Mouse (Mus musculus) neural tube, embryonic 11.5 days (tissue): ENCODE data around the gene Acap1. TPM values are rescaled to one million over a fixed set of nuclear protein-coding genes. Genes with fewer than 3 reads are reported as not detected.
"Not testable (repeated sequence)": the region's sequence is repeated elsewhere in the genome, so short reads cannot be mapped to it uniquely, and the experiment has no call there.

Source experiments
- ATAC-seq: fragments of 200-750 bp; cut with Nextera tagmentation; 2 replicates; pipeline ENCODE4 v1.8.0; 2017; ENCODE audit warnings: moderate number of reproducible peaks, mild to moderate bottlenecking, moderate TSS enrichment, moderate library complexity; ENCODE audit not compliant: insufficient read depth, low FRiP score, low TSS enrichment
- DNase-seq: peaks from one replicate; pipeline ENCODE4 v3.0.0-alpha.2; 2015; ENCODE audit warnings: low spot score
- H3K27ac ChIP-seq: fragments of 300-500 bp; sonication (generic); 2 replicates; pipeline ENCODE4 v1.5.1; 2014; ENCODE audit warnings: low read depth, mild to moderate bottlenecking, low read length
- H3K27me3 ChIP-seq: fragments of 300-500 bp; sonication (generic); 2 replicates; pipeline ENCODE4 v1.6.1; 2014; ENCODE audit warnings: mild to moderate bottlenecking, low read length, mixed read lengths; ENCODE audit not compliant: control insufficient read depth, insufficient read depth
- H3K36me3 ChIP-seq: fragments of 300-500 bp; sonication (generic); 2 replicates; pipeline ENCODE4 v1.6.1; 2014; ENCODE audit warnings: mild to moderate bottlenecking, low read length, moderate library complexity, mixed read lengths; ENCODE audit not compliant: control insufficient read depth, insufficient read depth
- H3K4me1 ChIP-seq: fragments of 300-500 bp; sonication (generic); 2 replicates; pipeline ENCODE4 v1.6.1; 2014; ENCODE audit warnings: low read length, mixed read lengths; ENCODE audit not compliant: control insufficient read depth, insufficient read depth
- H3K4me2 ChIP-seq: fragments of 300-500 bp; sonication (generic); 2 replicates; pipeline ENCODE4 v1.6.1; 2014; ENCODE audit warnings: low read depth, mild to moderate bottlenecking, moderate library complexity
- H3K4me3 ChIP-seq: fragments of 300-500 bp; sonication (generic); 2 replicates; pipeline ENCODE4 v1.5.1; 2014; ENCODE audit warnings: low read depth, low read length
- H3K9ac ChIP-seq: fragments of 300-500 bp; sonication (generic); 2 replicates; pipeline ENCODE4 v1.6.1; 2014; ENCODE audit warnings: mild to moderate bottlenecking, low read length
- H3K9me3 ChIP-seq: fragments of 300-500 bp; sonication (generic); 2 replicates; pipeline ENCODE4 v1.6.1; 2016; ENCODE audit warnings: low read length; ENCODE audit not compliant: control insufficient read depth
- WGBS: fragments of 180-500 bp; shearing (Covaris S2); extraction: QIAGEN DNeasy Blood & Tissue Kit; methylation state at CpG from one replicate; pipeline ENCODE4 v1.1.7; 2014; 5-methylcytosine and 5-hydroxymethylcytosine counted together
- polyA plus RNA-seq: library from polyadenylated mRNA; unstranded; fragments of >200 nt; fragmentation: Nextera tagmentation; extraction: Ambion mirVana; gene quantifications from 2 replicates; pipeline ENCODE4 v1.2.1, GENCODE M21; 2014

The Acap1 gene
- polyA plus RNA-seq, 1 experiment from 2014 or later, result 0.53 TPM

DNA sequence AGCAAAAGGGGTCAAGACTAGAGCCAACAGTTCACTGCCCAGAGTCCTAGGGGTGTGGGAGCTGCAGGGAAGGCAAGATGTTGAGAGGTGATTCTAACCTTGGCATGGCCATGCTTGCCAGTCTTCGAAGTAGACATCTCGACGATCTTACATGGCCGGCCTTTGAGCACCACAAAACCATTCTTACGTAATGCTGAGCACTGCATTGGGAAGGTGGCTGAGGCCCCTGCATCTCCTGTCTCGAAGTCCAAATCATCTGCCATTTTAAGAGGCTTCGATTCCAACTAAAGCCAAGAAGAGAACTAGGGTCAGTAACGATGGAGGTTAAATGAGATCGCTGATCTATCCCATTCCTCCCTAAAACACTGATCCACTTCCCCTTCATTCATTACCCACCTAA, 23.7 kb upstream of the Acap1 start:
- Histone ChIP-seq H3K9ac (no peak overlapping the region), H3K27ac (no peak overlapping the region), H3K9me3 (no peaks in the 10 kb centered on the region), H3K4me2 (peak overlapping the region; percentile 98), H3K4me3 (peak overlapping the region; percentile 96), H3K27me3 (no peaks in the 10 kb centered on the region), H3K36me3 (peaks cover 21% of the 10 kb centered on the region), H3K4me1 (peaks cover 24% of the 10 kb centered on the region)
- DNase-seq, result no peak
- 81% methylated on average over 9 of the region's 9 CpGs for WGBS
- ATAC-seq, result no peak

DNA sequence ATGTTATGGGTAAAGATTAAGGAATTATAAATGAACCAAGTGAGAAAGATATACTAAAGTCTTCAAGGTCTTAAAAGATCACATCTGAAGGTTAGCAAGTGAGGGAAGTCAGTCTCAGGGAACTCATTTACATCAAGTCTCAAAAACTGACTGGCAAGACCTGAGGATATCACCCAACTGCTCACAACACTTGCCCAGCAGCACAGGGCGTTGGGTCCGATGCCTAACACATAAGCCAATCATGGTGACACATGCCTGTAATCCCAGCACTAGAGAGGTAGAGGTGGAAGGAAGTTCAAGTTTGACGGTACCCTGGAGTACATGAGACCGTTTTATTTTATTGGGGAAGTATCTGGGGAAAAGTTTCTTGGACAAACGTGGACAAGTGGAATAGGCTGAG, 22.8 kb upstream of the Acap1 start:
- Histone ChIP-seq H3K9me3 (no peaks in the 10 kb centered on the region), H3K4me1 (peaks cover 29% of the 10 kb centered on the region), H3K36me3 (peaks cover 23% of the 10 kb centered on the region), H3K4me3 (no peak overlapping the region), H3K27ac (no peak overlapping the region), H3K4me2 (no peak overlapping the region), H3K9ac (no peak overlapping the region), H3K27me3 (no peaks in the 10 kb centered on the region)
- 83% methylated on average over 5 of the region's 5 CpGs for WGBS
- DNase-seq (no peak), ATAC-seq (no peak)

DNA sequence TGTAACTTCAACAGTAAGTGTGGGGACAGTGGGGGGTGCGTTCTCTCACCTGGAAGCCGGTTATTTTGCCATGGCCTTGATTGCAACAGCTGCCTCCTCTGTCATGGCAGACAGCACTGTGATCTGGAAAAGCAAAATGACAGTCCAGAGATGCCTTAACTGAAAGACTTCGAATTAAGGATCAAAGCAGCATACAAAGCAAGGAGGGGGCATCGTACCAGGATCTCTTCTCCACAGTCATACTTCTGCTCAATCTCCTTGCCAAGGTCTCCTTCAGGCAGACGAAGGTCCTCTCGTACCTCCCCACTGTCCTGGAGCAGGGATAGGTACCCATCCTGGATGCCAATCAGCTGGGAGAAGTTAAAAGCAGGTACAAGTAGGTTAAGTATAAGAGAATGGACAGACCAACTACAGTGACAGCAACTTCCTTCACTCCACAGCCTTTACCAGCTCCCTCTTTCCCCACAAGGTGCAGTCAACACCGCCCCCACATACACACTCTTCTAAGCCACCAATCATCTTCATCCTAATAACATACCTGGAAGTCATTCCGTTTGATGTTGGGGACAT, 22.1 kb upstream of the Acap1 start:
- H3K9ac ChIP-seq, result no peak overlapping the region
- DNase-seq (no peak), ATAC-seq (no peak)
- H3K4me3 ChIP-seq, result peak overlapping the region; percentile 9; the same call in 1 of the 2 replicates
- no peaks in the 10 kb centered on the region for H3K27me3 ChIP-seq
- H3K4me2 ChIP-seq, result no peak overlapping the region
- H3K9me3 ChIP-seq, result no peaks in the 10 kb centered on the region
- H3K36me3 ChIP-seq, result peaks cover 23% of the 10 kb centered on the region
- H3K27ac ChIP-seq, result no peak overlapping the region
- WGBS, result 89% methylated on average over 8 of the region's 8 CpGs
- peaks cover 27% of the 10 kb centered on the region for H3K4me1 ChIP-seq

- 69% methylated on average over 7 of the region's 7 CpGs for WGBS
- peaks cover 27% of the 10 kb centered on the region for H3K36me3 ChIP-seq
Observed at GRCm38 (mm10) chr11:69916652-69917378, 21.5 kb upstream of the Acap1 start.

GRCm38 (mm10) chr11:69915667-69916627, 20.6 kb upstream of the Acap1 start:
- Histone ChIP-seq H3K4me3 (peak overlapping the region; percentile 12; the same call in 1 of the 2 replicates), H3K27ac (no peak overlapping the region), H3K36me3 (peaks cover 33% of the 10 kb centered on the region), H3K4me1 (peaks cover 27% of the 10 kb centered on the region), H3K4me2 (peak overlapping the region; percentile 99), H3K27me3 (no peaks in the 10 kb centered on the region), H3K9ac (no peak overlapping the region), H3K9me3 (no peaks in the 10 kb centered on the region)
- WGBS, result 68% methylated on average over 5 of the region's 5 CpGs
- ATAC-seq (no peak), DNase-seq (no peak)

More at GRCm38 (mm10) chr11:69916652-69917378, 21.5 kb upstream of the Acap1 start:
- not testable (repeated sequence) for H3K9ac ChIP-seq, H3K27me3 ChIP-seq, ATAC-seq, H3K9me3 ChIP-seq, H3K4me2 ChIP-seq, DNase-seq, H3K27ac ChIP-seq
- peaks cover 27% of the 10 kb centered on the region for H3K4me1 ChIP-seq
- H3K4me3 ChIP-seq, result peak overlapping the region; percentile 9; the same call in 1 of the 2 replicates

GRCm38 (mm10) chr11:69914917-69915430, 19.6 kb upstream of the Acap1 start:
- DNase-seq (no peak), ATAC-seq (no peak)
- Histone ChIP-seq H3K27ac (no peak overlapping the region), H3K9me3 (no peaks in the 10 kb centered on the region), H3K4me3 (peak overlapping the region; percentile 85), H3K9ac (peak overlapping the region; percentile 85), H3K4me1 (peaks cover 27% of the 10 kb centered on the region), H3K36me3 (peaks cover 35% of the 10 kb centered on the region), H3K4me2 (peak overlapping the region; percentile 99), H3K27me3 (no peaks in the 10 kb centered on the region)
- WGBS, result 44% methylated on average over 9 of the region's 9 CpGs

DNA sequence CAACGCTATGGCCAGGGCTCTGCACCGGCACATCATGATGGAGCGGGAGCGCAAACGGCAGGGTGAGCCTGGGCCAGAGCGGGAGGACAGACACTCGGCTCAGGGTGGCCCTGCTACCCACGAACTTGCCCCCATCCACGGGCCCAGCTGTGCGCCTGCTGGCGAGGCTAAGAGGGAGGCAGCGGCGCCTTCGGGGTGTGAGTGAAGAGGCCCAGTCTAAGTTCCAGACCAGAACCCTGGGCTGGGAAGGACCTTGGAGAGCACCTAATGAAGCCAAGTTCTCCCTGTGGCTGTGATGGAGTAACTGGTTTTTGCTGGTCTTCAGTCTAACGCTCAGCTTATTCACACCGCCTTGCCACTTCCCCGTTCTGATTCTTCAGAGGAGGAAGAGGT, 19.0 kb upstream of the Acap1 start:
- Histone ChIP-seq H3K27ac (peak overlapping the region; percentile 79; the same call in 1 of the 2 replicates), H3K9me3 (no peaks in the 10 kb centered on the region), H3K4me3 (peak overlapping the region; percentile 85), H3K4me2 (peak overlapping the region; percentile 99), H3K36me3 (peaks cover 39% of the 10 kb centered on the region), H3K4me1 (peaks cover 22% of the 10 kb centered on the region), H3K9ac (peak overlapping the region; percentile 85), H3K27me3 (no peaks in the 10 kb centered on the region)
- ATAC-seq (no peak), DNase-seq (peak; percentile 35)
- 3% methylated on average over 17 of the region's 17 CpGs for WGBS

DNA sequence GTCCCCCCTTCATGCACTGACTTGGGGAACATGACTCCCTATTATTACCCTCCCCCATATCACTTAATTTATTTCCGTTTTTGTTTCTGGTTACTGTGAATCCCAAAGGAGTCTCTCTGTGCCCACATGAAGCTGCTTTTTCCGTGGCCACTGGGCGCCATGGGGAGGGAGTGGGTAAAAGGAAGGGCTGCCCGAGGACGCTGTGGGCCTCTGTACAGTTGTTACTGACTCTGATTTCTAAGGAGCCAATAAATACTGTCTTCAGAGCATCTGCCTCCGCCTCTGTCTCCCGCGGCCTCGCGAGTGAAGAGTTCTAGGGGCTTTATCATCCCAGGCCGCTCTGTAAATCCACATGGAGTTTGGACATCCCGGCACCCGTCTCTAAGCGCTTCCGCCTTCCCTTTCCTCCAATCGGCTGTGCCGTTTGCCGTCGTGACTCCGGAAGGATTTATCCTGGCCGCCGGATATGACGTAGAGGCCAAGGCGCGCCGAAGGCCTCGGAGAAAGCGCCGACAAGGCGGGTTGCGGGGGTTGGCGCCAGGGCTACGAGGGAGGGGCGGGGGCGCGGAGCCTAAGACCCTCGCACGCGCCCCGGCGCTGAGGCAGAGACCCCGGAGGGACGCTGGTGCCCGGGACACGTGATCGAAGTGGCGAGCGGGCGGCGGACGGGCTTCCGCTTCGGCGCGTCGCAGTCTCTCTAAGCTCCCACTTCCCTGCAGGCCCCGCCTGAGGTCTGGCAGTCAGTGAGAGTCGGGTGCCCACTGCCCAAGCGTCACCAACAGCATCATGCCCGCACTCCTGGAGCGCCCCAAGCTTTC, 18.4 kb upstream of the Acap1 start, which contains the start of gene Gps2:
Gene Gps2 (plus strand): TSS at position 335 of the 818 bp plus-strand sequence.
- peak within 1 kb of the TSS; percentile 79 for H3K27ac ChIP-seq
- WGBS, result 2% methylated on average over 61 of the region's 61 CpGs
- H3K36me3 ChIP-seq, result peaks cover 38% of the 10 kb centered on the region

More for the DNA sequence above, 18.4 kb upstream of the Acap1 start, which contains the start of gene Gps2:
- no peaks in the 10 kb centered on the region for H3K9me3 ChIP-seq
- peak within 1 kb of the TSS; percentile 85 for H3K9ac ChIP-seq
- H3K4me3 ChIP-seq, result peak within 1 kb of the TSS; percentile 85
- H3K4me1 ChIP-seq, result peaks cover 20% of the 10 kb centered on the region
- H3K27me3 ChIP-seq, result no peaks in the 10 kb centered on the region
- peak within 1 kb of the TSS; percentile 99 for H3K4me2 ChIP-seq
- peak; percentile 94 for DNase-seq
- peak; percentile 90 for ATAC-seq
